Mouse (Mus musculus) gastrocnemius, postnatal 10 days (tissue): ENCODE measurements around the gene Slc30a7. TPM values are rescaled to one million over a fixed set of nuclear protein-coding genes. Genes with fewer than 3 reads are reported as not detected.
A peak's percentile ranks its signal among the peaks of the same experiment; 100 is the strongest.

Experiments
- DNase-seq: peaks from one replicate; pipeline ENCODE4 v3.0.0; 2021; ENCODE audit warnings: mixed read lengths
- total RNA-seq, 2 experiments: library from RNA; stranded (reverse); gene quantifications; 2 replicates each; pipeline ENCODE4 v1.2.3; 2021

The Slc30a7 gene
- total RNA-seq, 2 experiments from 2014 or later, result 16.1 to 22.2 TPM

DNA sequence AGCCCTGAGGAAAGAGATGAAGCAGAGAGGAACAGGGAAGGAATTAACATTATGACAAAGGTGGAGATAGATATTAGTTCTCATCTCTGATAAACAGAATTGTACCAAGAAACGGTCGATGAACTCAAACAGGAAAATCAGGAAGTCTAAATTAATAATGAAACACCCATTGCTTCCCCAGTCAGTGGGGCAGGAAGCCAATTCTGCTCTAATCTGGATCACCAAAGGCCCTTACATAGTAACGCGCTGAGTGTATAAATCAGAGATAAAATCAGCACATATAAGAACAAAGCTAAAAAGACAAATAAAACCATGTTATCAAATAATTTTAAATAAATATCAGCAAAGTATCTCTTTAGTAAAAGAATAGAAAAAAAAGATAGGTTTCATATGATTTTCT lies 15.1 kb downstream of the Slc30a7 start:
- DNase-seq, result no peak

DNA sequence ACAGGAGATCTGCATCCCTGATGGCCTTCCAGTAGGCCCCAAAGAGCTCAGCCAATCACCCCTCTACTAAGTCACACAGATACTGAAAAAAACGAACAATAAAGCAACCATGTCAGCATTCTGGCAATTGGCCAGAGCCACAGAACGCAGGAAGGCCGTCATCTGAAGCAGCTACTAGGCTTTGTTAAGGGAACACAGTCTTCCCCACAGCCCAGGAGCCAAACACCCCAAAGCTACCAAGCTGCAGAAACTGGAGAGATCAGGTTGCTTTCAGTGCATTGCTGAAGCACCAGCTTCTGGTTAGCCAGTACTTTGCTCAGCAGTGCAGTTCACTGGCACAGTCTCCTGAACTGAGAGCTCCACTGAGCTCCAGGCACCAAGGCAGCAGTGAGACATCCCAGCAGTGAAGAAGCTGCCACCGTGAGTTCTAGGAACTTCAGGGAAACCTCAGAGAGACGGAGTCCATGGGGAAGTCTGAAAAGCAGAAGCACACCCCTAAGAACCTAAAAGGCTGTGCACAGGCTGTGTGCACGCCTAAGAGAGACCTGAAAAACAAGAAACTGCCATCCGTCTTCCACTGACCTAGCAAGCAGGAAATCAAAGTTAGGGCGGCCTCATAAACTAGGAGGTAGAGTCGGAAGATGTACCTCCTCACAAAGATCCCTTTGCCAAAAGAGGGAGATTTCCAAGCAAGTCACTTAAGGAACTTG lies 21.9 kb downstream of the Slc30a7 start:
- DNase-seq, result peak; percentile 14

GRCm38 (mm10) chr3:115984653-115985052 lies 22.6 kb downstream of the Slc30a7 start:
- DNase-seq, result no peak

DNA sequence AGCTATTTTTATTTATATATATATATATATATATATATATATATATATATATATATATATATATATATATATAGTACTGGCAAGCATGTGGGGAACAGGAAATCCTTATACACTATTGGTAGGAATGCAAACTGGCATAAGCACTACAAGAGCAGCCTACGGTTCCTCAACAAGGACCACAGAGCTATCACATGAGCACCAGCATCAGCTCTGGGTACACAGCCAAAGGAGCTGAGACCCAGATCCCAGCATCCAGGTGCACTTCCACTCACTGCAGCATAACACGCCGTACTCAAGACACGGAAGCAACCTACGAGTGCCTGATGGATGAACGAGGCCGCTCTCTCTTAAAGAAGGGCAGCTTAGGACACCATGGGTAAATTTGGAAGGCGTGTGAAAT lies 24.0 kb downstream of the Slc30a7 start:
- DNase-seq, result no peak

- DNase-seq, result no peak
Observed at GRCm38 (mm10) chr3:115979000-115979399, 28.2 kb downstream of the Slc30a7 start.

- DNase-seq, result no peak
Observed at GRCm38 (mm10) chr3:115974995-115975394, 32.2 kb downstream of the Slc30a7 start.

DNA sequence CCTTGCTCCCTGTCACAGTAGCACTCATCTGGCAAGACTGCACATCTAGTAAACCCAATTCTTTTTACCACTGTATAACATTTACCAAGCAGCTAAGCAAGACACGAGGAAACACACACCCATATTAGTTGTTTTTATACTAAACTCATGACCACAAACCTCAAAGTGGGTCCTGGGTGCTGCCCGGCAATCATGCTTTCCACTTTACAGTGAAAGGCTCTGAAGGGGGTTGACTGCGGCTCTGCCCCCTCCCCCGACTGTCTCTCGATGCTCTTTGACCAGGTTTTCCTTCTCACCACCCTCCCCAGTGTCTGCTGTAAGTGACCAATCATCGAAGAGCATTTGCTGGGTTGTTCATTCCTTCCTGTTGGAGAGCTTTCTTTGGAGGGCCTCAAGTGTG lies 33.0 kb downstream of the Slc30a7 start:
- DNase-seq, result no peak

DNA sequence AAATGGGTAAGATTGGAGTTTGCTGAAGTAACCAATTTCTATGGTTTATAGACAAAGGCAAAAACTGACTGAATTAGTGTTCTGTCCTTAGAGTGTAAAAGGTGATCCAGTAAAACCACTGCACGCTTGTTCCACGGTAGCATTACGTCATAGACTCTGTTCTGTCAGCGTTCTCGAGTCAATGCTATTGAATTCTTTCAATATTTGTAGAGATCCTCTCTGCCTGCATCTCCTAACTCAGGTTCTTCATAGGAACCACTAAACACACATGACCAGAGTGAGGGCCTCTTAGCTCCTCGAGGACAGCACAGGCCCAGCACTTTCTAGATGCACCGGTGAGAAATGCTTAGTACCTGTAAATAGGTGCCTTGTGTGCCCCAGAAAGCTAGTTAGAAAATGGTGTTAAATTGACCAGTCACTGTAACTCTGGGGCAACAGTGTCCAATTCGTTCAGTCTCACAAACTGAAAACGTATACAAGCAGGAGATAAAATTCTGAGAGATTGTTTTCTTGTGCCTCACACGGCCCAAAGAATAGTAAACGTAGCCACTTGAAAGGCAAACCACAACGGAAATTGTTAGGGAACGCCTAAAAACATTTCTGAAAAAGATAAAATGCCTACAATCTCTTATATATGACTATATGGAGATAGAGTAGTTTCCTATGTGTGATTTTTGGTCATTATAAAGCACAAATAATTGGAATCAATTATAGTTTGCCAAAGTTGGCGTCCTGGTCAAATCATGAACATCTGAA lies 35.1 kb downstream of the Slc30a7 start:
- DNase-seq, result no peak

GRCm38 (mm10) chr3:115971045-115971785 lies 36.0 kb downstream of the Slc30a7 start:
- DNase-seq, result no peak

DNA sequence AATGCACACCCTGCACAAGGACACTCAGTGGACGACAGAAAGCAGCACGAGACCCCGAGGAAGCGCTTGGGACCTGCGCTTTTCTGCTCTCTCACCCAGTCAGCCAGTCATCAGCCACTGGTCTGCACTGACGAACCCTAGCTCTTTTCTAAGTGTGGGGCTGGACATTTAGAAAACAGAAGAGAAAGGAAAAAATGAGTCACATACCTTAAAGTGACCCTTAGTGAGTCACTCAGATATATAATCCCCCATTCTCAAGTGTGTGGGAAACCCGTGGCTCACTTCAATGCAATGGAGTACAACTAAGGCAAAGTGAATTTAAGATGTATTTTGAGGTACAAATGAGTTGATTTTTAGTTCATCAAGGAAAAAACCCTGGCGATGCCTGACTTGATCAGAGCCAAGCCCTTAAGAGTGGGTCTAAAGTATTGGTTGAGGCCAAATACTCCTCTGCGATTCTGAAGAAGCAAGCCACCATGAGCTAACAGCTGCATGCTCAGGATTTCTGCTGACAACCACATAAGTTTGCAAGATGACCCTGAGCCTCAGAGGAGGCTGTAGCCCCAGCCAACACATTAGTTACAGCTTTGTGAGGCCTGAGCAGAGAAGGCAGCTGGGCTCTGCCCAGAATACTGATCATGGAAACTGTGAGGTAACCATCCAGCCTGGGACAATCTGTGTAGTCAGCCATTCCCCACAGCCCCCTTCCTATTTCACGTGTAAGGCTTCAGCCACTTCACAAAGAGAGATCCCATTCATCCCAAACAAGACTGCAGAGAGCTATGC lies 38.3 kb downstream of the Slc30a7 start:
- DNase-seq, result peak; percentile 50

- DNase-seq, result no peak
Observed at GRCm38 (mm10) chr3:115964071-115964470, 43.1 kb downstream of the Slc30a7 start.

DNA sequence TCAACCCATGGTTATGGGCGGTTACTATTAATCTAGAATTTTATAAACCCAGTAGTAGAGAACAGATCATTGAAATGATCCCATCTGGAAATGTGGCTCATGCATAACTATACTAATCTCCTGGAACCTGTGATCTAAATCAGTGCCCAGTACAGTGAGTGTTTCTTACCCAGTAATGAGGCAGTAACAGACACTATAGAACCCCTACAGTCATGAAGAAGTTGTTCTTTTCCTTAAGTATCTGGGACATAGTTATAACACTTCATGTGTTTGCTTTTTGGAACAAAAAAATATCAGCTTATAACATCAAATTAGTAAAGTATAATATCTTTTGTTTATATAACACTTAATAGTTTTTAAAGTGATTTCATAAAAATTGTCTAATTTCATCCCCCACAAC lies 43.6 kb downstream of the Slc30a7 start:
- no peak for DNase-seq

DNA sequence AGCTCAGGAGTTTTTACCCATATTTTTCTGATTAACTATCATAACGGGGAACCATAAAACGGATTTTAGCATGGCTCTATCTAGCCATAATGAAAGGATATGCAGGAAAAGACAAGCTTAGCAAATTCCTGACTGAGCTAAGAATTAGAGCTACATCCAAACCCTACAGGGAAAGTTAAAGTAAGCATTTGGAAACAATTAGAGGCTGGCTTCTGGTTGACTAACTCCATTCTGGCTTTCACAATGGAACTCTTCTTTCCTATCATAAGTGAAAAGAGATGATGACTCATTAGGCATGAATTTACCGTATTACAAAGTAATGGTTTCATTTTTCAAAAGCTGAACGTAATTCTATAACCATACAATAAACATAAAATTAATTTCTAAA lies 45.2 kb downstream of the Slc30a7 start:
- DNase-seq, result no peak

GRCm38 (mm10) chr3:115961311-115962027 lies 45.7 kb downstream of the Slc30a7 start:
- no peak for DNase-seq

DNA sequence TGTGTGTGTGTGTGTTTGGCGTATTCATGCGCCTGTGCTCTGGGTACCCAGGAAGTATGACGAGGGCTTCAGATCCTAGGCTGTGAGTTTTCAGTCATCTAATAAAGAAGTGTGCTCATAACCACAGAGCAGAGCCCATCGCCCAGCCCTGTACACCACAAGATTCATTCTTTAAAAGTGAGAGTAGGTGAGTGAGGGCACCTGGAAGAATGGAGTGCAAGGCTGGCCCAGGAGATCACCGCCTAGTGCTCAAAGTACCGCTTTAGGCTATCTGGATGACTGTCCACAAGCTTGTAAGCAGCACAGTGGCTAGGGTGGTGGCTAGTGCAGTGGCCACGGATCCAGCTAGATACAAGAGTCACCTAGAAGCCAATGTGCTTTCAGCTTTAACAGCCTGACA lies 50.0 kb downstream of the Slc30a7 start:
- DNase-seq, result no peak

GRCm38 (mm10) chr3:115953088-115953487 lies 54.1 kb downstream of the Slc30a7 start:
- no peak for DNase-seq

- no peak for DNase-seq
Observed at GRCm38 (mm10) chr3:115952356-115952755, 54.9 kb downstream of the Slc30a7 start.

GRCm38 (mm10) chr3:115951221-115951620 lies 56.0 kb downstream of the Slc30a7 start:
- no peak for DNase-seq

GRCm38 (mm10) chr3:115949921-115950877 lies 57.0 kb downstream of the Slc30a7 start:
- DNase-seq, result no peak

DNA sequence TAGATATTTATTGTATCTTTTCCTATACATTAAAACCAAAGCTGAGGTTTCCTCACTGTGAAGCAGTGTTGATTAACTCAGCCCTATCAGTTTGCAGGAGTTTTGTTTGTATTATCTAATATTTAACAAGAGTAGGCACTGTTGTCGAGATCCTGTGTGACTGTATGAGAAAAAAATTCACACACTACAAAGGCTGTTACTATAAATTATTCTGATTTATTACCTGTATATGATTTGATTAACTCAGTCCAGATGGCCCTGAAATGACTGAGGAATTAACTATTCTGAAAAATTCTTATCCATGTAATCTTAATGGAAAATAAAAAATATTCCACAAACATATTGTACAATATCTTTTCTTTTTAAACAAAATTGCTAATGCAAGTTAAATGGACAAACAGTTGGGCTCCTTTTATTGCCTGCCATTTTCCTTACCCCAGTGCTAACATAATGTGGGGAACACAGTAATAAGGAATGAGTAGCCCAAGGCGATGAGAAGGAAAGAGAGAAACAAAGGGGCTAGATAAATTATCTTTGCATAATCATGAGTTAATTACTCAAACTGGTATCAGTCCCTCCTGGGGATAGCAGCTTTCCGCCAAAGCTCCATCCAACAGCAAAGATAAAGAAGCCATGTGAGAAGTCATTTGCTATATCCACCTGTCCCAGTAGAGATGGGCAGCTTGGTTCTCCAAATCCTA lies 57.8 kb downstream of the Slc30a7 start:
- DNase-seq, result no peak
